Mouse (Mus musculus) limb, embryonic 14.5 days (tissue): ENCODE measurements around the gene Capn1. TPM values are rescaled to one million over a fixed set of nuclear protein-coding genes. Genes with fewer than 3 reads are reported as not detected.
"Not testable (repeated sequence)": the region's sequence is repeated elsewhere in the genome, so short reads cannot be mapped to it uniquely, and the experiment has no call there.

Source experiments
- ATAC-seq: fragments of 200-750 bp; cut with Nextera tagmentation; 2 replicates; pipeline ENCODE4 v1.8.0; 2017; ENCODE audit warnings: low read depth, moderate number of reproducible peaks, moderate TSS enrichment; ENCODE audit not compliant: low FRiP score
- DNase-seq: peaks from one replicate; pipeline ENCODE4 v3.0.0-alpha.2; 2015; ENCODE audit warnings: low spot score
- H3K27ac ChIP-seq: fragments of 300-500 bp; sonication (generic); replicated peaks from 2 replicates; pipeline ENCODE4 v1.5.1; 2014; ENCODE audit warnings: low read depth, mild to moderate bottlenecking, low read length, moderate library complexity, mixed read lengths
- H3K27me3 ChIP-seq: fragments of 300-500 bp; sonication (generic); 2 replicates; pipeline ENCODE4 v1.6.1; 2014; ENCODE audit warnings: low read length, mixed read lengths; ENCODE audit not compliant: control insufficient read depth, insufficient read depth
- H3K36me3 ChIP-seq: fragments of 300-500 bp; sonication (generic); 2 replicates; pipeline ENCODE4 v1.6.1; 2014; ENCODE audit warnings: mild to moderate bottlenecking, low read length, moderate library complexity, mixed read lengths; ENCODE audit not compliant: control insufficient read depth, insufficient read depth
- H3K4me1 ChIP-seq: fragments of 300-500 bp; sonication (generic); 2 replicates; pipeline ENCODE4 v1.6.1; 2014; ENCODE audit warnings: antibody characterized with exemption, low read length, mixed read lengths; ENCODE audit not compliant: control insufficient read depth, insufficient read depth
- H3K4me2 ChIP-seq: fragments of 300-500 bp; sonication (generic); replicated peaks from 2 replicates; pipeline ENCODE4 v1.6.1; 2014; ENCODE audit warnings: low read depth, mild to moderate bottlenecking, low read length, moderate library complexity; ENCODE audit not compliant: severe bottlenecking
- H3K4me3 ChIP-seq: fragments of 300-500 bp; sonication (generic); replicated peaks from 2 replicates; pipeline ENCODE4 v1.5.1; 2014; ENCODE audit warnings: low read length
- H3K9ac ChIP-seq: fragments of 300-500 bp; sonication (generic); 2 replicates; pipeline ENCODE4 v1.6.1; 2014; ENCODE audit warnings: mild to moderate bottlenecking, low read depth, low read length, moderate library complexity; ENCODE audit not compliant: severe bottlenecking
- H3K9me3 ChIP-seq: fragments of 300-500 bp; sonication (generic); 2 replicates; pipeline ENCODE4 v1.6.1; 2016; ENCODE audit warnings: low read length; ENCODE audit not compliant: control insufficient read depth
- POLR2A ChIP-seq: fragments of 200-500 bp; IDR thresholded peaks from 2 replicates; pipeline ENCODE4 v1.8.0; 2012; ENCODE audit warnings: inconsistent platforms, mild to moderate bottlenecking, moderate library complexity, borderline replicate concordance; ENCODE audit not compliant: insufficient read depth, insufficient read length; ENCODE audit errors: extremely low read depth
- WGBS: fragments of 180-500 bp; shearing (Covaris S2); extraction: QIAGEN DNeasy Blood & Tissue Kit; methylation state at CpG from one replicate; pipeline ENCODE4 v1.1.7; 2014; 5-methylcytosine and 5-hydroxymethylcytosine counted together
- polyA plus RNA-seq, 2 experiments: library from polyadenylated mRNA; depleted of rRNA in 1 of 2; stranded (reverse) in 1 of 2; unstranded in 1 of 2; fragments of >200 nt; fragmentation: Nextera tagmentation in 1 of 2; extraction: Ambion mirVana in 1 of 2; gene quantifications; 2 replicates each; pipeline versions ENCODE4 v1.2.1 to v1.2.3; 2012 to 2014

Capn1 gene
- polyA plus RNA-seq, 2 experiments = 19.7 to 29.0 TPM

GRCm38 (mm10) chr19:6045366-6046293, 29.9 kb upstream of the Capn1 start:
- peak; percentile 25; the same call in 1 of the 2 replicates for ATAC-seq
- TF ChIP-seq POLR2A = no peak; the same call in 1 of the 2 replicates
- Histone ChIP-seq H3K36me3 (peaks cover 28% of the 10 kb centered on the region), H3K27me3 (no peaks in the 10 kb centered on the region), H3K4me1 (peaks cover 14% of the 10 kb centered on the region), H3K27ac (peak overlapping the region; percentile 99), H3K4me2 (peak overlapping the region; percentile 74), H3K9me3 (no peaks in the 10 kb centered on the region), H3K9ac (peak overlapping the region; percentile 91), H3K4me3 (peak overlapping the region; percentile 93)
- no peak for DNase-seq
- WGBS = 17% methylated on average over 20 of the region's 20 CpGs

- DNase-seq = peak; percentile 76
- 70% methylated on average over 4 of the region's 4 CpGs for WGBS
- H3K9ac ChIP-seq, H3K9me3 ChIP-seq, ATAC-seq, H3K4me3 ChIP-seq, H3K4me2 ChIP-seq, H3K27me3 ChIP-seq, H3K27ac ChIP-seq: not testable (repeated sequence)
- Histone ChIP-seq H3K36me3 (peaks cover 13% of the 10 kb centered on the region), H3K4me1 (peaks cover 14% of the 10 kb centered on the region)
These were observed 28.4 kb upstream of the Capn1 start for GRCm38 (mm10) chr19:6044102-6044501.

- Histone ChIP-seq H3K36me3 (no peaks in the 10 kb centered on the region), H3K27ac (0 out of 2 replicates have a peak overlapping the region, but pooled peaks have one; percentile 13), H3K4me1 (peaks cover 5% of the 10 kb centered on the region; the same call in 1 of the 2 replicates), H3K9ac (no peak overlapping the region), H3K4me2 (no peak overlapping the region), H3K9me3 (no peaks in the 10 kb centered on the region), H3K4me3 (no peak overlapping the region), H3K27me3 (no peaks in the 10 kb centered on the region)
- WGBS = 85% methylated on average over 9 of the region's 9 CpGs
- no peak for ATAC-seq
- DNase-seq = no peak
- TF ChIP-seq POLR2A = no peak
These were observed 26.6 kb upstream of the Capn1 start for GRCm38 (mm10) chr19:6042293-6042692.

GRCm38 (mm10) chr19:6040002-6040401, 24.3 kb upstream of the Capn1 start:
- DNase-seq = no peak
- no peaks in the 10 kb centered on the region for H3K9me3 ChIP-seq
- no peak overlapping the region for H3K4me3 ChIP-seq
- no peak for TF ChIP-seq POLR2A
- no peak overlapping the region for H3K27ac ChIP-seq
- no peaks in the 10 kb centered on the region for H3K36me3 ChIP-seq
- no peak overlapping the region for H3K9ac ChIP-seq
- H3K27me3 ChIP-seq = no peaks in the 10 kb centered on the region
- no peaks in the 10 kb centered on the region for H3K4me1 ChIP-seq
- ATAC-seq = no peak
- H3K4me2 ChIP-seq = no peak overlapping the region

GRCm38 (mm10) chr19:6038326-6038725, 22.6 kb upstream of the Capn1 start:
- Histone ChIP-seq H3K4me2 (no peak overlapping the region), H3K27me3 (no peaks in the 10 kb centered on the region), H3K4me3 (no peak overlapping the region), H3K36me3 (no peaks in the 10 kb centered on the region), H3K9me3 (no peaks in the 10 kb centered on the region), H3K4me1 (no peaks in the 10 kb centered on the region), H3K27ac (no peak overlapping the region), H3K9ac (no peak overlapping the region)
- WGBS = 81% methylated on average over 7 of the region's 7 CpGs
- DNase-seq = no peak
- no peak for ATAC-seq
- no peak for TF ChIP-seq POLR2A
